Comparison of ENCODE assay signal across 8 mouse cellular contexts in the genomic region with DNA sequence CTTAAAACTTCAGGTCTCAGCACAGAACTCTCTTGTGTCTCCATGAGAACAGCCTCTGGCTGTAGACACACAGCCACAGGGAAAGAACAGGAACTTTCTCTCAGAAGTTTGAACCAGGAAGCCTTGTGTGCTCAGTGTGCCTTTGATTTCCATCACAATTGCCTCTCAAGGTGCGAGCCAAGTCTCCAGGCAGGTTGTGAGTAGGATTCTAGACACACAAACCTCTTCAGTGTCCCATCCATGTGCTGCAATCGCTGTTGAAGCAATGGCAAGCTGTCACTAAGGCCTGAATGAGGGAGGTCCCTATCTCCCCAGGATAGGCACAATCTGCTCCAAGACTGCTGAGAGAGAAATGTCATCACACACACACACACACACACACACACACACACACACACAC. TPM values are rescaled to one million over a fixed set of nuclear protein-coding genes. Genes with fewer than 3 reads are reported as not detected.
A peak's percentile ranks its signal among the peaks of the same experiment; 100 is the strongest.
DNase-seq lines count a peak whose midpoint lies in the region; ATAC-seq and TF ChIP-seq lines count a peak whose summit lies in the region.

No protein-coding gene starts in this region.

- no peak for TF ChIP-seq RAD21 in MEL (IDR thresholded peaks at IDR 0.05; ENCODE audit: low read depth, low read length)

- H3K9me3 ChIP-seq in hindbrain, embryonic 14.5 days (ENCODE audit: control insufficient read depth, low read length): no peaks in the 10 kb centered on the region
- no peaks in the 10 kb centered on the region for H3K9me3 ChIP-seq in hindbrain, embryonic 13.5 days
- H3K9me3 ChIP-seq in MEL (replicated peaks; ENCODE audit: insufficient read depth, low read length): no peaks in the 10 kb centered on the region
- no peaks in the 10 kb centered on the region for H3K9me3 ChIP-seq in forebrain, embryonic 15.5 days
- no peaks in the 10 kb centered on the region for H3K9me3 ChIP-seq in liver, embryonic 11.5 days (ENCODE audit: control insufficient read depth, low read length)

- H3K36me3 ChIP-seq in hindbrain, embryonic 14.5 days (replicated peaks; ENCODE audit: control insufficient read depth, insufficient read depth): peaks cover 13% of the 10 kb centered on the region; the same call in 1 of the 2 replicates
- peaks cover 11% of the 10 kb centered on the region; the same call in 1 of the 2 replicates for H3K36me3 ChIP-seq in hindbrain, embryonic 13.5 days
- peaks cover under 1 to 29% of the 10 kb centered on the region in 2 experiments; a peak in 3 of 4 replicates for H3K36me3 ChIP-seq in MEL (ENCODE audit: control insufficient read depth in 1 of 2, insufficient read depth in 2 of 2, low read length in 2 of 2)
- no peaks in the 10 kb centered on the region for H3K36me3 ChIP-seq in forebrain, embryonic 15.5 days
- H3K36me3 ChIP-seq in liver, embryonic 11.5 days (ENCODE audit: control insufficient read depth, insufficient read depth, low read length): peaks cover 4% of the 10 kb centered on the region; the same call in 1 of the 2 replicates

- H3K27ac ChIP-seq in hindbrain, embryonic 14.5 days: 0 out of 2 replicates have a peak overlapping the region, but pooled peaks have one; percentile 17
- no peak overlapping the region for H3K27ac ChIP-seq in hindbrain, embryonic 13.5 days
- H3K27ac ChIP-seq in MEL (ENCODE audit: control insufficient read depth, low read depth, low read length): peak overlapping the region; percentile 79
- H3K27ac ChIP-seq in forebrain, embryonic 15.5 days (replicated peaks): peak overlapping the region; percentile 92
- peak overlapping the region; percentile 95 for H3K27ac ChIP-seq in liver, embryonic 11.5 days (ENCODE audit: low read depth, low read length)

- WGBS in hindbrain, embryonic 14.5 days: 41% methylated on average over 2 of the region's 2 CpGs
- 40% methylated on average over 2 of the region's 2 CpGs for WGBS in hindbrain, embryonic 13.5 days
- 29% methylated on average over 2 of the region's 2 CpGs for WGBS in forebrain, embryonic 15.5 days
- 45% methylated on average over 2 of the region's 2 CpGs for WGBS in liver, embryonic 11.5 days

- H3K4me1 ChIP-seq in hindbrain, embryonic 14.5 days (replicated peaks; ENCODE audit: control insufficient read depth, insufficient read depth, low read length): peaks cover 41% of the 10 kb centered on the region
- peaks cover 53% of the 10 kb centered on the region for H3K4me1 ChIP-seq in hindbrain, embryonic 13.5 days (replicated peaks)
- peaks cover 9 to 27% of the 10 kb centered on the region in 2 experiments; a peak in 3 of 4 replicates for H3K4me1 ChIP-seq in MEL (ENCODE audit: control insufficient read depth in 1 of 2, insufficient read depth in 2 of 2, low read length in 2 of 2)
- peaks cover 51% of the 10 kb centered on the region for H3K4me1 ChIP-seq in forebrain, embryonic 15.5 days
- peaks cover 34% of the 10 kb centered on the region for H3K4me1 ChIP-seq in liver, embryonic 11.5 days (replicated peaks; ENCODE audit: control insufficient read depth, insufficient read depth, low read length)

- H3K4me2 ChIP-seq in hindbrain, embryonic 14.5 days (replicated peaks): peak overlapping the region; percentile 100; the same call in 1 of the 2 replicates
- H3K4me2 ChIP-seq in hindbrain, embryonic 13.5 days: no peak overlapping the region
- peak overlapping the region; percentile 96; the same call in 1 of the 2 replicates for H3K4me2 ChIP-seq in forebrain, embryonic 15.5 days (replicated peaks)
- H3K4me2 ChIP-seq in liver, embryonic 11.5 days: no peak overlapping the region; the same call in 1 of the 2 replicates

- TF ChIP-seq EP300 in MEL (IDR thresholded peaks at IDR 0.05; ENCODE audit: low read depth in 1 of 2, low read length in 2 of 2): no peak

- H3K9ac ChIP-seq in hindbrain, embryonic 14.5 days: no peak overlapping the region; the same call in 1 of the 2 replicates
- no peak overlapping the region for H3K9ac ChIP-seq in hindbrain, embryonic 13.5 days
- peak overlapping the region; percentile 73; the same call in 1 of the 2 replicates for H3K9ac ChIP-seq in MEL (ENCODE audit: control insufficient read depth, low read depth, low read length, poor library complexity, severe bottlenecking)
- no peak overlapping the region for H3K9ac ChIP-seq in forebrain, embryonic 15.5 days (replicated peaks)
- H3K9ac ChIP-seq in liver, embryonic 11.5 days (ENCODE audit: low read depth, low read length): 0 out of 2 replicates have a peak overlapping the region, but pooled peaks have one; percentile 92

- TF ChIP-seq POLR2A in MEL (IDR thresholded peaks at IDR 0.05; ENCODE audit: control insufficient read depth in 1 of 2, insufficient read depth in 1 of 2, low read depth in 1 of 2, low read length in 2 of 2, poor library complexity in 1 of 2): no peak

- peaks cover 25% of the 10 kb centered on the region for H3K79me2 ChIP-seq in MEL (ENCODE audit: control insufficient read depth, insufficient read depth, low read length, poor library complexity)

- no peak for ATAC-seq in hindbrain, embryonic 14.5 days (ENCODE audit: low FRiP score)
- no peak for ATAC-seq in hindbrain, embryonic 13.5 days (ENCODE audit: low FRiP score)
- ATAC-seq in forebrain, embryonic 15.5 days (replicated peaks): no peak
- ATAC-seq in liver, embryonic 11.5 days (replicated peaks; ENCODE audit: low FRiP score): no peak
- ATAC-seq in erythroblast, adult 5-6 weeks (replicated peaks; ENCODE audit: low FRiP score, poor library complexity, severe bottlenecking): no peak

- no peak for TF ChIP-seq CTCF in MEL (IDR thresholded peaks at IDR 0.05 in 2 of 3, conservative IDR thresholded peaks at IDR 0.05 in 1 of 3; ENCODE audit: control insufficient read depth in 1 of 3, insufficient read depth in 1 of 3, low read depth in 2 of 3, low read length in 3 of 3, poor library complexity in 1 of 3, severe bottlenecking in 1 of 3)

- no peak overlapping the region for H3K4me3 ChIP-seq in hindbrain, embryonic 14.5 days (replicated peaks; ENCODE audit: low read length)
- H3K4me3 ChIP-seq in hindbrain, embryonic 13.5 days: no peak overlapping the region
- 0 out of 4 replicates have a peak overlapping the region, but pooled peaks of 1 of the 2 experiments have one; percentile 53 for H3K4me3 ChIP-seq in MEL (ENCODE audit: control insufficient read depth in 1 of 2, insufficient read depth in 1 of 2, low read depth in 2 of 2, low read length in 2 of 2)
- no peak overlapping the region for H3K4me3 ChIP-seq in forebrain, embryonic 15.5 days
- H3K4me3 ChIP-seq in liver, embryonic 11.5 days (ENCODE audit: low read depth, low read length): no peak overlapping the region

- no peaks in the 10 kb centered on the region for H3K27me3 ChIP-seq in hindbrain, embryonic 14.5 days (ENCODE audit: control insufficient read depth, insufficient read depth, low read length)
- no peaks in the 10 kb centered on the region for H3K27me3 ChIP-seq in hindbrain, embryonic 13.5 days
- H3K27me3 ChIP-seq in MEL (ENCODE audit: control insufficient read depth in 1 of 2, insufficient read depth in 2 of 2, low read length in 2 of 2): no peaks in the 10 kb centered on the region
- no peaks in the 10 kb centered on the region for H3K27me3 ChIP-seq in forebrain, embryonic 15.5 days
- no peaks in the 10 kb centered on the region for H3K27me3 ChIP-seq in liver, embryonic 11.5 days (replicated peaks; ENCODE audit: control insufficient read depth, insufficient read depth, low read length)

- no peak for DNase-seq in hindbrain, embryonic 14.5 days (ENCODE audit: low spot score)
- peak; percentile 48 for DNase-seq in MEL (ENCODE audit: low read depth, low spot score)
- no peak for DNase-seq in liver, embryonic 11.5 days (ENCODE audit: low spot score)
- DNase-seq in right cerebral cortex, postnatal 4 days: no peak
- no peak for DNase-seq in ovary, adult 18-20 months (ENCODE audit: low spot score)

TF ChIP-seq in MEL, 35 proteins besides CTCF, POLR2A, EP300 and RAD21:
- TF ChIP-seq ETS1 (IDR thresholded peaks at IDR 0.05; ENCODE audit: low read depth, low read length): no peak
- no peak for TF ChIP-seq MXI1 (IDR thresholded peaks at IDR 0.05; ENCODE audit: low read depth, low read length)
- no peak for TF ChIP-seq USF2 (IDR thresholded peaks at IDR 0.05; ENCODE audit: borderline replicate concordance in 1 of 2, insufficient read depth in 1 of 2, low read depth in 1 of 2, low read length in 2 of 2)
- no peak for TF ChIP-seq MAFK (IDR thresholded peaks at IDR 0.05; ENCODE audit: borderline replicate concordance, low read depth, low read length)
- TF ChIP-seq UBTF (IDR thresholded peaks at IDR 0.05; ENCODE audit: borderline replicate concordance, insufficient read depth, low read depth, low read length): no peak
- no peak for TF ChIP-seq ZMIZ1 (IDR thresholded peaks at IDR 0.05; ENCODE audit: low read depth, low read length)
- no peak for TF ChIP-seq ZNF384 (IDR thresholded peaks at IDR 0.05; ENCODE audit: low read depth, low read length)
- TF ChIP-seq HCFC1 (IDR thresholded peaks at IDR 0.05; ENCODE audit: low read depth, low read length): no peak
- no peak for TF ChIP-seq BHLHE40 (IDR thresholded peaks at IDR 0.05; ENCODE audit: borderline replicate concordance, low read depth, low read length)
- no peak for TF ChIP-seq GABPA (IDR thresholded peaks at IDR 0.05; ENCODE audit: low read depth, low read length)
- TF ChIP-seq ELF1 (IDR thresholded peaks at IDR 0.05; ENCODE audit: low read depth, low read length): no peak
- no peak for TF ChIP-seq JUND (IDR thresholded peaks at IDR 0.05; ENCODE audit: low read depth, low read length)
- TF ChIP-seq ZC3H11A (IDR thresholded peaks at IDR 0.05; ENCODE audit: low read depth, low read length): no peak
- no peak for TF ChIP-seq CHD1 (IDR thresholded peaks at IDR 0.05; ENCODE audit: low read depth, low read length)
- TF ChIP-seq MAX (IDR thresholded peaks at IDR 0.05; ENCODE audit: low read length): no peak
- no peak for TF ChIP-seq MYB (IDR thresholded peaks at IDR 0.05; ENCODE audit: low read depth, low read length)
- TF ChIP-seq TCF12 (IDR thresholded peaks at IDR 0.05; ENCODE audit: low read depth, low read length): no peak

RNA-seq across cellular contexts. Expression of a gene that starts 10.8 kb away (rescaled TPM):
- 7.2 and 7.4 TPM in 2 replicates for polyA plus RNA-seq in hindbrain, embryonic 14.5 days (2014; fragmentation: Nextera tagmentation; extraction: Ambion mirVana)
- polyA plus RNA-seq in hindbrain, embryonic 13.5 days (2015; fragmentation: Nextera tagmentation; extraction: Ambion mirVana): 9.0 TPM in 2 replicates
- total RNA-seq in MEL (2012; rRNA removed): 30.4 and 37.2 TPM in 2 replicates
- polyA plus RNA-seq in MEL (2012; ENCODE audit: insufficient read depth in 1 of 2, insufficient read length in 2 of 2, low read depth in 1 of 2, low replicate concordance in 2 of 2, missing spikeins in 1 of 2): 10 to 100 TPM in 1 of 2 experiments, not detected in 1; 17.1 TPM
- polyA plus RNA-seq in forebrain, embryonic 15.5 days (2015; fragmentation: Nextera tagmentation; extraction: Ambion mirVana): 10.5 and 11.1 TPM in 2 replicates
- 5.9 and 7.3 TPM in 2 replicates for polyA plus RNA-seq in liver, embryonic 11.5 days (2014; fragmentation: Nextera tagmentation; extraction: Ambion mirVana)
- 21.3 and 34.7 TPM in 2 replicates for total RNA-seq in erythroblast, adult 5-6 weeks (2015; ENCODE audit: low replicate concordance)
- 19.5 and 25.1 TPM in 2 replicates for total RNA-seq in erythroblast, adult 5-6 weeks (2017; ENCODE audit: low replicate concordance)

Comparison
In these comparisons a context has a peak if more than half of its experiments do, and no peak if none do; other contexts are left out.
1. H3K4me2 ChIP-seq: peak in hindbrain, embryonic 14.5 days (single experiment) and forebrain, embryonic 15.5 days (single experiment); none in hindbrain, embryonic 13.5 days (single experiment) and liver, embryonic 11.5 days (single experiment).
2. H3K9ac ChIP-seq: peak in MEL (single experiment) and liver, embryonic 11.5 days (single experiment); none in hindbrain, embryonic 14.5 days (single experiment), hindbrain, embryonic 13.5 days (single experiment) and forebrain, embryonic 15.5 days (single experiment).